ENCODE assay signal across 13 mouse cellular contexts in genomic region chr13:63691974-63692373, GRCm38 (mm10).
DNase-seq lines count a peak whose midpoint lies in the region; ATAC-seq and TF ChIP-seq lines count a peak whose summit lies in the region.
"Had no signal": no experiment of that assay in that cellular context is flagged by ENCODE, and none has a peak within 500 bp of the region (broad histone marks: within the 10 kb centered on the region; RNA-seq: fewer than 3 reads in every experiment).

No protein-coding gene starts in this region.

- no peaks in the 10 kb centered on the region for H3K36me3 ChIP-seq in forebrain, embryonic 13.5 days (ENCODE audit: poor library complexity, severe bottlenecking)
- no peaks in the 10 kb centered on the region for H3K36me3 ChIP-seq in forebrain, embryonic 11.5 days (ENCODE audit: control insufficient read depth, insufficient read depth, low read length)
- H3K36me3 ChIP-seq in kidney, embryonic 15.5 days, result no peaks in the 10 kb centered on the region
- H3K36me3 ChIP-seq: embryonic facial prominence, embryonic 13.5 days; liver, embryonic 15.5 days had no signal

- no peaks in the 10 kb centered on the region for H3K9me3 ChIP-seq in forebrain, embryonic 13.5 days (replicated peaks)
- H3K9me3 ChIP-seq in forebrain, embryonic 11.5 days (ENCODE audit: control insufficient read depth, low read length), result no peaks in the 10 kb centered on the region
- no peaks in the 10 kb centered on the region for H3K9me3 ChIP-seq in kidney, embryonic 15.5 days (replicated peaks)
- H3K9me3 ChIP-seq: embryonic facial prominence, embryonic 13.5 days; liver, embryonic 15.5 days had no signal

- H3K4me1 ChIP-seq in forebrain, embryonic 13.5 days, result peaks cover 16% of the 10 kb centered on the region
- H3K4me1 ChIP-seq in forebrain, embryonic 11.5 days (replicated peaks; ENCODE audit: control insufficient read depth, insufficient read depth, low read length), result no peaks in the 10 kb centered on the region; the same call in 1 of the 2 replicates
- H3K4me1 ChIP-seq in kidney, embryonic 15.5 days, result no peaks in the 10 kb centered on the region
- H3K4me1 ChIP-seq: liver, embryonic 15.5 days had no signal

- TF ChIP-seq CTCF in brain, embryonic 14.5 days (IDR thresholded peaks at IDR 0.05; ENCODE audit: borderline replicate concordance, extremely low read depth, insufficient read depth, insufficient read length), result no peak

- no peak overlapping the region for H3K27ac ChIP-seq in forebrain, embryonic 13.5 days
- H3K27ac ChIP-seq in forebrain, embryonic 11.5 days (ENCODE audit: low read depth, low read length), result no peak overlapping the region
- H3K27ac ChIP-seq in kidney, embryonic 15.5 days, result no peak overlapping the region
- H3K27ac ChIP-seq: embryonic facial prominence, embryonic 13.5 days; liver, embryonic 15.5 days had no signal

- H3K27me3 ChIP-seq in forebrain, embryonic 13.5 days, result no peaks in the 10 kb centered on the region
- H3K27me3 ChIP-seq in forebrain, embryonic 11.5 days (ENCODE audit: control insufficient read depth, insufficient read depth, low read length), result no peaks in the 10 kb centered on the region
- no peaks in the 10 kb centered on the region for H3K27me3 ChIP-seq in kidney, embryonic 15.5 days
- H3K27me3 ChIP-seq: embryonic facial prominence, embryonic 13.5 days; liver, embryonic 15.5 days; Patski had no signal

- DNase-seq in forebrain, embryonic 11.5 days (ENCODE audit: low spot score), result no peak
- peak; percentile 80 for DNase-seq in brain, embryonic 14.5 days (ENCODE audit: low read depth)
- peak; percentile 78 for DNase-seq in layer of hippocampus, adult 11-12 months (ENCODE audit: low spot score)
- peak; percentile 12 for DNase-seq in left cerebral cortex, postnatal 4 days
- DNase-seq in c-Kit-positive CD71-positive TER-119-positive erythroid progenitor cells, embryonic 14.5 days (ENCODE audit: low spot score), result no peak
- no peak for DNase-seq in kidney, postnatal 4 days
- DNase-seq: gastrocnemius, postnatal 10 days; kidney, postnatal 14 days had no signal

- H3K4me2 ChIP-seq in forebrain, embryonic 13.5 days, result no peak overlapping the region
- no peak overlapping the region for H3K4me2 ChIP-seq in forebrain, embryonic 11.5 days (ENCODE audit: low read depth, low read length, severe bottlenecking)
- H3K4me2 ChIP-seq in kidney, embryonic 15.5 days, result no peak overlapping the region
- H3K4me2 ChIP-seq: embryonic facial prominence, embryonic 13.5 days; liver, embryonic 15.5 days had no signal

- 38% methylated on average over 5 of the region's 5 CpGs for WGBS in forebrain, embryonic 13.5 days
- 77% methylated on average over 5 of the region's 5 CpGs for WGBS in forebrain, embryonic 11.5 days
- 82% methylated on average over 5 of the region's 5 CpGs for WGBS in kidney, embryonic 15.5 days

- intact Hi-C loops in left cerebral cortex, postnatal 4 days (cut with DNase I), result no loop called here

- H3K4me3 ChIP-seq in forebrain, embryonic 13.5 days, result no peak overlapping the region
- no peak overlapping the region for H3K4me3 ChIP-seq in forebrain, embryonic 11.5 days (ENCODE audit: low read depth, low read length)
- H3K4me3 ChIP-seq in kidney, embryonic 15.5 days (replicated peaks), result no peak overlapping the region
- H3K4me3 ChIP-seq: embryonic facial prominence, embryonic 13.5 days; liver, embryonic 15.5 days had no signal

- H3K9ac ChIP-seq in forebrain, embryonic 13.5 days, result no peak overlapping the region
- H3K9ac ChIP-seq in forebrain, embryonic 11.5 days (ENCODE audit: low read length), result no peak overlapping the region
- H3K9ac ChIP-seq in kidney, embryonic 15.5 days, result no peak overlapping the region
- H3K9ac ChIP-seq: embryonic facial prominence, embryonic 13.5 days; liver, embryonic 15.5 days had no signal

- peak; percentile 36; the same call in 1 of the 2 replicates for ATAC-seq in forebrain, embryonic 13.5 days
- ATAC-seq in forebrain, embryonic 11.5 days (replicated peaks; ENCODE audit: low FRiP score), result no peak
- ATAC-seq in kidney, embryonic 15.5 days (replicated peaks; ENCODE audit: low FRiP score), result no peak
- ATAC-seq: Patski had no signal

- TF ChIP-seq POLR2A in brain, embryonic 14.5 days (IDR thresholded peaks at IDR 0.05; ENCODE audit: borderline replicate concordance, extremely low read depth, insufficient read depth, insufficient read length, poor library complexity, severe bottlenecking), result no peak

Comparison
In these comparisons a context has a peak if more than half of its experiments do, and no peak if none do; other contexts are left out.
1. DNase-seq: peak in brain, embryonic 14.5 days (single experiment), layer of hippocampus, adult 11-12 months (single experiment) and left cerebral cortex, postnatal 4 days (single experiment); none in forebrain, embryonic 11.5 days (single experiment), c-Kit-positive CD71-positive TER-119-positive erythroid progenitor cells, embryonic 14.5 days (single experiment) and kidney, postnatal 4 days (0 of 2).